Mouse (Mus musculus) spleen, postnatal 36 days (tissue): ENCODE results near the gene Irf6.

ENCODE experiments used
- DNase-seq, 2 experiments: peaks; one replicate each; pipeline ENCODE4 v3.0.0; 2022; ENCODE audit warnings: low spot score in 2 of 2, mixed read lengths in 1 of 2

Gene Irf6

DNA sequence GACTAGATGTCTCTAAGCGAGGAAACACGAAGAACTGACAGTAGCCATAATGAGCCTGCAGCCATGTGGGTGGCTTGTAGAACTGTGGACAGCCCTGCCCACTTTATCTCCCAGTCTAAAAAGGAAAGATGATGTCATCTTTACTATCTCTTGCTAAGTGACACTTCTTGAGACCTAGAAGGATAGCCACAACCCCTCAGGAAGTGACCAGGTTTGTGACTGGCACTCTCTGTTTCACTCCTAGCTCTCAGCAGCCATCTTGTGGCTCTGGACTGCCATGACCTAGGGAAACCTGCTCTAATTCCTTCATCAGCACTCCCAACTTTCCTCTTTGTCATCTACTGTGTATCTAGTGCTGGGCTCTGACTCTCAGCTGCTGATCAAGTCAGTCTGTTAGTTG, 45.4 kb downstream of the Irf6 start:
- no peak for DNase-seq

DNA sequence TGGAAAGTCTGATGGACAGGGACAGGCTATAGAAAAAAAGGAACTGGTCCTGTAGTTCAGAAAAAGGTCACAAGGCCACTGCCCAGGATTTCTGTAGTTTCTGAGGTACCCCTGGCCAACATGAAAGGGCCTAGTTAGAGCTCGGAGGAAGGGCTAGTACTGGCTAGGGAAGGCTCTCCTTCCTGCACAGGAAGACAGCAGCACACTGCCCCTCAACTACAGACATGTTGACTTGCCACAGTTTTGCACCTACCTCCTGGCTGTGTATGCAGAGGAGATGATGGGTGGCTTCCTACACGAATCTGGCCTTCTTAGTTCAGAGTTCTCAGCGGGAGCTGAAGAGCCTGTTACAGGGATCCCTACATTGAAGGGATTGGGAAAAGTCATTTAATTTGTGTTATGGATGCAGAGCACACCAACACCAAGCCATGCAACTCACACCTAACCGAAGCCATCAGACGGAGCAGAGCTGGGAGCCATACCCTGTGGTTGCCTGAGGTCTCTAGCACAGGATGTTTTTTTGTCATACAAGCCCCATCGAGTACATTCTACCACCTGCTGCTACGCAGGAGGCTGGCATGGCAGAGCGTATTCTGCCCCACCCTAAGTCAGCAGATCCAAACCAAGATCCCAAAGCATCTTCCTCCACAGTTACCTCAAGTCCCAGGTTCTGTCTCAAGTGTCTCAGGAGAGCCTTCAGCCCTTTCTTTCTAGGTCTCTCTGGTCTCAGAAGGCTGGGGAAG, 47.9 kb downstream of the Irf6 start:
- DNase-seq, result peak; percentile 66 to 69

GRCm38 (mm10) chr1:193201383-193201778, 48.5 kb downstream of the Irf6 start, which contains the start of gene Traf3ip3:
Traf3ip3 (minus strand) TSS chr1:193201703.
- DNase-seq, result peak; percentile 96

DNA sequence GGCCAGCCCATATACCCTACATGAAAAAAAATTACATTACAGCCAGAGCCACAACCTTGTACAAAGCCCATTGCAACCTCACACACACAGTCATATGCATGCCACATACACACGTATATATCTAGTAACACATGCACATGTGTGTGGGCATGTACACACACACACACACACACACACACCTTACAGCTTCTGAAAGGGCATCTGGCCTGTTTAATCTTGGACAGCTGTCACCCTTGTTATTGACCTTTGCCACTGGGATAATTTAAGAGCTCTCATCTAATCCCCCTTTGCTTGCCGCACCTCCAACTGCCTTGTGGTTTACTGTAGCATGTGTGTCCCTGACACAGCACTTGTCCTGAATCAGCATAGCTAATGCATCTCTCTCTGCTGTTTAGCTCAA, 50.9 kb downstream of the Irf6 start:
- no peak for DNase-seq

GRCm38 (mm10) chr1:193205431-193205830, 52.5 kb downstream of the Irf6 start:
- no peak for DNase-seq

GRCm38 (mm10) chr1:193207503-193207902, 54.6 kb downstream of the Irf6 start, which contains the start of gene Lamb3:
Lamb3 (plus strand) TSS chr1:193207699.
- peak; percentile 56 to 64 for DNase-seq

DNA sequence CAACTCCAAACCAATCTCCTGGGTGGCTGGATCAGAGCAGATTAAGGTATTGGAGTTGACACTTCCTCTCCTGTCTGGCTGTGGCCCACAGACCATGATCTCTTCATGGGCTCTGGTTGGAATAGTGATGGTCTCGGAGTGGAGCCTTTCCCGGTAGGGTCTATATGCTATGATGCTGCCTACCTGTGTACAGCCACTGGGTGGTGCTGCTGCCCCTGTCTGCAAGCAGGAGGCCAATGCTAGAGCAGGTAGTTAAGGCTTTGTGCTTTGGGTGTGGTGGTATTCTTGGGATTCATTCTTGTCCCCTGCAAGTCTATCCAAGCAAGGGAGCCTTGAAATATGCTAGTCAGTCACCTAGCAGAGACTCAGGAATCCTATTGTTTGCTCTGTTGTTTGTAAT, 55.3 kb downstream of the Irf6 start:
- peak; percentile 72 to 75 for DNase-seq

GRCm38 (mm10) chr1:193211371-193211770, 58.5 kb downstream of the Irf6 start:
- no peak for DNase-seq

GRCm38 (mm10) chr1:193214053-193214452, 61.1 kb downstream of the Irf6 start:
- no peak for DNase-seq

- no peak for DNase-seq
These were observed 63.1 kb downstream of the Irf6 start for GRCm38 (mm10) chr1:193216000-193216399.

- no peak for DNase-seq
These were observed 67.5 kb downstream of the Irf6 start for GRCm38 (mm10) chr1:193220408-193220807.
